Mouse (Mus musculus) ES-E14 (cell line): ENCODE measurements at regions not wholly inside any gene's neighbourhood (a gene's known extent, or its start where the extent isn't known, plus 50 kb on each side); places are given as distances from the start of the nearest gene placed in this dataset.

Experiments
- DNase-seq: peaks from one replicate; pipeline ENCODE4 v3.0.0-alpha.2; 2013; ENCODE audit warnings: low read depth, low spot score
- H3K27ac ChIP-seq: 2 replicates; pipeline ENCODE4 v1.5.1; 2012; ENCODE audit warnings: low read depth, mild to moderate bottlenecking, low read length, moderate library complexity, mixed read lengths; ENCODE audit not compliant: poor library complexity, insufficient read depth, severe bottlenecking
- H3K36me3 ChIP-seq: 2 replicates; pipeline ENCODE4 v1.6.1; 2012; ENCODE audit warnings: mild to moderate bottlenecking, low read length, moderate library complexity, mixed read lengths; ENCODE audit not compliant: control insufficient read depth, poor library complexity, insufficient read depth, severe bottlenecking
- H3K4me1 ChIP-seq, 2 experiments: fragments of 150-350 bp in 1 of 2; sonication (generic) in 1 of 2; 2 replicates each; pipeline ENCODE4 v1.6.1; 2012; ENCODE audit warnings: low read length in 2 of 2, mild to moderate bottlenecking in 1 of 2, mixed read lengths in 1 of 2; ENCODE audit not compliant: control insufficient read depth in 2 of 2, insufficient read depth in 2 of 2, poor library complexity in 1 of 2
- H3K4me3 ChIP-seq, 2 experiments: fragments of 150-350 bp in 1 of 2; sonication (generic) in 1 of 2; 2 replicates each; pipeline ENCODE4 v1.5.1; 2012; ENCODE audit warnings: low read length in 2 of 2, low read depth in 1 of 2, mild to moderate bottlenecking in 1 of 2, mixed read lengths in 1 of 2; ENCODE audit not compliant: insufficient read depth in 1 of 2, poor library complexity in 1 of 2, severe bottlenecking in 1 of 2
- H3K9ac ChIP-seq: 2 replicates; pipeline ENCODE4 v1.6.1; 2012; ENCODE audit warnings: low read depth, mild to moderate bottlenecking, low read length, mixed read lengths; ENCODE audit not compliant: poor library complexity, insufficient read depth, severe bottlenecking
- H3K9me3 ChIP-seq: fragments of 150-350 bp; sonication (generic); 2 replicates; pipeline ENCODE4 v1.6.1; 2012; ENCODE audit warnings: low read depth, mild to moderate bottlenecking, low read length; ENCODE audit not compliant: control insufficient read depth, insufficient read depth
- CHD2 ChIP-seq: IDR thresholded peaks from 2 replicates; pipeline ENCODE4 v1.6.1; 2014; ENCODE audit warnings: mild to moderate bottlenecking, low read depth, low read length, inconsistent platforms
- HCFC1 ChIP-seq: IDR thresholded peaks from 2 replicates; pipeline ENCODE4 v1.6.1; 2012; ENCODE audit warnings: low read length, inconsistent platforms, borderline replicate concordance; ENCODE audit not compliant: insufficient read depth
- MAFK ChIP-seq: IDR thresholded peaks from 2 replicates; pipeline ENCODE4 v1.6.1; 2014; ENCODE audit warnings: mild to moderate bottlenecking, low read depth, low read length, inconsistent platforms; ENCODE audit not compliant: insufficient read depth
- ZC3H11A ChIP-seq: IDR thresholded peaks from 2 replicates; pipeline ENCODE4 v1.6.1; 2012; ENCODE audit warnings: low read depth, mild to moderate bottlenecking, inconsistent platforms, low read length, borderline replicate concordance
- ZNF384 ChIP-seq: IDR thresholded peaks from 2 replicates; pipeline ENCODE4 v1.6.1; 2012; ENCODE audit warnings: low read depth, low read length, inconsistent platforms
- in situ Hi-C, 2 experiments: fragments of 600-800 bp; cut with MboI; formaldehyde crosslinking; loops; one replicate each; pipeline ENCODE4 v1.15.1; 2025; ENCODE audit warnings: low sequenced_read_pairs in 2 of 2, inconsistent platforms in 1 of 2; ENCODE audit not compliant: unreplicated experiment in 2 of 2

DNA sequence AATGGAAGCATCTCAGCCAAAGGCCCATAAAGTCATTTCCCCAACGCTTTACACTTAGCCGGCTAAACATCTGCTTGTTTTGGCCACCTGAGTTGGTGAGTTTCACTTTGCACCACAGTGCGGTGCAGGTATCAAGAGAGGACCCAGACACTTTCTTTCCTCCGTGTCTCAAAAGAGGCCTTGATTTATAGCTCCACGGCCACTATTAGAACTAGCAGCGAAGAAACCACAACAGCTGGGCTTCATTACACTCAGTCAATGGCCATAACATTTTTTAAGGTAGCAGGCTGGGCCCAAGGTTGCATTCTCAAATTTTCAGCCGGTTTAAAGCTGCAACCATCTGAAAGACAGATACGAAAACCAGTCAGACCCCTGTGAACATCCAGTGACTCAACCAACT, 103.4 kb downstream of the Mreg start:
- H3K9me3 ChIP-seq = no peaks in the 10 kb centered on the region
- H3K9ac ChIP-seq = no peak overlapping the region
- TF ChIP-seq CHD2 = no peak
- TF ChIP-seq MAFK = no peak
- TF ChIP-seq ZNF384 = no peak
- no peak for TF ChIP-seq ZC3H11A
- TF ChIP-seq HCFC1 = no peak
- H3K4me3 ChIP-seq = no peak overlapping the region
- in situ Hi-C loops = loop anchor here in 1 of 2 experiments (25.0 kb wide), 1 partner anchor 821 kb away; no protein-coding TSS in a partner anchor
- no peaks in the 10 kb centered on the region for H3K36me3 ChIP-seq
- H3K4me1 ChIP-seq = no peaks in the 10 kb centered on the region
- no peak overlapping the region for H3K27ac ChIP-seq
- no peak for DNase-seq

DNA sequence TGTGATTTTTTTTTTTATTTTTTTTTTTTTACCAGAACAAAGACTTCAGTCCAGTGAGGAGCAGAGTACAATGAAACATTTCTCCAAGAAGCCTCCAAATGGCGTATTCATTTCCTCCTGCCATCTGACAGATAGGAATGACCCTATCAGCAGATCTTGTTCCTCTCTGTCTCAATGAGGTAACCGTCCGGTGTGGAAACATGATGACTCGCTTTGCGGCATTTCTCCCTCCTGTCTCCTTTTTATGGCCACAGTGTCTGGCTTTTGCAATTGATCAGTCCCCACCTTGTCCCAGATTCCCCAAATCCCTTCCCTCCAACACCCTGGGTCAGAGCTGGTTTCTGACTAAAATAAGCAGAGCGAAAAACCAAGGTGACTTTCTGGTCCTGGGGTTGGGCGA, 105.0 kb downstream of the Mreg start:
- H3K27ac ChIP-seq = no peak overlapping the region

DNA sequence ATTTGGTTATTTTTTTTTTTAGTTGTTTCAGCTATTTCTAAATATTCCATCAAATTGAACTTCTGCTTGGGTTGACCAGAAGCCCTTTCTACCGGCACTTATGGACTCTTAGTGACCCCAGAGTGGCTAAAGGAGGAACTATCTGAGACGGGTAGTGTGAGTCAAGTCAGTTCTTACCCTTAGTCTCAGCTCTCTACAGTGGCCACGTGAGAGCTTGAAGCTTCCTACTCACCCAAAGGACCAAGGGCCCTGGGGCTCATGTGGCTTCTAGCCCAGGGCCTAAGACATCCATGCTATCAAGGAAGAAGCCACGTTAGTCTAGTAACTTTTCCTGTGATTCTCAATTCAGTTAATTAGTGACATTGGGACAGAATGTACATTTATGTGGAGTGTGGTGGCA, 105.5 kb downstream of the Mreg start:
- Histone ChIP-seq H3K9me3 (no peaks in the 10 kb centered on the region), H3K4me3 (no peak overlapping the region), H3K27ac (no peak overlapping the region), H3K4me1 (peaks cover 0 to 3% of the 10 kb centered on the region in 2 experiments; a peak in 1 of 4 replicates), H3K36me3 (no peaks in the 10 kb centered on the region), H3K9ac (no peak overlapping the region)
- TF ChIP-seq ZNF384 = no peak
- no peak for TF ChIP-seq MAFK
- TF ChIP-seq ZC3H11A = no peak
- no peak for TF ChIP-seq CHD2
- TF ChIP-seq HCFC1 = no peak
- DNase-seq = no peak
- in situ Hi-C loops = loop anchor here in 1 of 2 experiments (25.0 kb wide), 1 partner anchor 819 kb away; no protein-coding TSS in a partner anchor

More for the DNA sequence above, 105.0 kb downstream of the Mreg start:
- H3K36me3 ChIP-seq = no peaks in the 10 kb centered on the region
- TF ChIP-seq ZNF384 (no peak), HCFC1 (no peak), ZC3H11A (no peak), CHD2 (no peak), MAFK (no peak)
- no peak overlapping the region for H3K9ac ChIP-seq
- no peak overlapping the region for H3K4me3 ChIP-seq
- in situ Hi-C loops = loop anchor here in 1 of 2 experiments (25.0 kb wide), 1 partner anchor 820 kb away; no protein-coding TSS in a partner anchor
- peaks cover 0 to 3% of the 10 kb centered on the region in 2 experiments; a peak in 1 of 4 replicates for H3K4me1 ChIP-seq
- no peaks in the 10 kb centered on the region for H3K9me3 ChIP-seq
- DNase-seq = no peak

DNA sequence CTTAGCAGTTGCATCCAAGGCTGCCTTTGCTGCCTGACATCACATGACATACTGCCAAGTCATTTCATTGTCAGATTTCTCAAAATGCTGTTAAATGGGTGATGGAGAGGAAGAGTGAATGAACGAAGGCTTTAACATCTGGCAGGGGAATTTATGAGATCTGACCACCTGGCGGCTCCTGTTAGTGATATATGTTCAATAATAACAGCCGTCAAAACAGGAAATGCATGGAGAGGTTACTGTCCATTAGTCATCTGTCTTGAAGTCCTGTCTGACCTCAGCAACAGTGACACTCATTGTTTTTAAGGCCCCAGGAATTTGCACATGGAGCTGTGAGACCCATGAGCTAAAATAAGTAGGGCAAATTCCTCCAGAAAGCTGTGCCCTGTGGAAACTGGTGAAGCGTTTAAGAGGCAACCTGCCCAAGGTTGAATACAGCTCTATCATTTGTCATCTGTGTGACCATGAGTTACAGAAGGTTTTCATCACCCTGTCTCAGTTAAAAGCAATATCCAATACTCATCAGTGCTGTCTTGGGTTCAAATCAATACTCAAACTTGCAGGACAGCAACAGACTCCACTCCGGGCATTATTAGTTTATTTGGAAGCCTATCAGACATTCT, 106.6 kb downstream of the Mreg start:
- H3K4me1 ChIP-seq = peaks cover 0 to 3% of the 10 kb centered on the region in 2 experiments; a peak in 1 of 4 replicates
- no peaks in the 10 kb centered on the region for H3K9me3 ChIP-seq
- no peak overlapping the region for H3K27ac ChIP-seq
- H3K9ac ChIP-seq = no peak overlapping the region
- no peak for DNase-seq
- no peak overlapping the region for H3K4me3 ChIP-seq
- H3K36me3 ChIP-seq = no peaks in the 10 kb centered on the region
- in situ Hi-C loops = loop anchor here in 1 of 2 experiments (25.0 kb wide), 1 partner anchor 818 kb away; no protein-coding TSS in a partner anchor
- TF ChIP-seq MAFK (no peak), HCFC1 (no peak), CHD2 (no peak), ZC3H11A (no peak), ZNF384 (no peak)
